Mouse (Mus musculus) heart, adult 2 months (tissue): ENCODE measurements around the gene Dbndd2. TPM values are rescaled to one million over a fixed set of nuclear protein-coding genes. Genes with fewer than 3 reads are reported as not detected.

Experiments used
- DNase-seq, 2 experiments: peaks; one replicate each; pipeline ENCODE4 v3.0.0; 2021
- H3K27ac ChIP-seq: fragments of 200-600 bp; 2 replicates; pipeline ENCODE4 v1.8.1; 2022
- H3K27me3 ChIP-seq: fragments of 200-500 bp; 2 replicates; pipeline ENCODE4 v1.6.1; 2012; ENCODE audit warnings: mild to moderate bottlenecking, low read length, inconsistent platforms, mixed read lengths; ENCODE audit not compliant: control insufficient read depth, insufficient read depth
- H3K36me3 ChIP-seq: fragments of 200-500 bp; 2 replicates; pipeline ENCODE4 v1.6.1; 2012; ENCODE audit warnings: low read length, inconsistent platforms; ENCODE audit not compliant: control insufficient read depth, insufficient read depth
- H3K4me1 ChIP-seq: fragments of 200-500 bp; 2 replicates; pipeline ENCODE4 v1.6.1; 2011; ENCODE audit warnings: low read length; ENCODE audit not compliant: control insufficient read depth, insufficient read depth
- H3K4me3 ChIP-seq: fragments of 200-600 bp; 2 replicates; pipeline ENCODE4 v1.8.1; 2022
- H3K79me2 ChIP-seq: fragments of 200-500 bp; replicated peaks from 2 replicates; pipeline ENCODE4 v1.6.1; 2012; ENCODE audit warnings: mild to moderate bottlenecking, inconsistent platforms, low read length, moderate library complexity, mixed read lengths; ENCODE audit not compliant: control insufficient read depth, insufficient read depth
- H3K9ac ChIP-seq: fragments of 200-500 bp; 2 replicates; pipeline ENCODE4 v1.6.1; 2012; ENCODE audit warnings: low read depth, mild to moderate bottlenecking, control low read depth, inconsistent platforms, low read length, mixed read lengths
- CTCF ChIP-seq: fragments of 200-600 bp; IDR thresholded peaks from 2 replicates; pipeline ENCODE4 v1.8.1; 2022; ENCODE audit warnings: antibody characterized with exemption, mild to moderate bottlenecking, moderate library complexity
- EP300 ChIP-seq: fragments of 200-500 bp; IDR thresholded peaks from 2 replicates; pipeline ENCODE4 v1.6.1; 2011; ENCODE audit warnings: low read depth, low read length, control low read depth; ENCODE audit not compliant: insufficient read depth
- POLR2A ChIP-seq: fragments of 200-500 bp; IDR thresholded peaks from 2 replicates; pipeline ENCODE4 v1.6.1; 2011; ENCODE audit warnings: mild to moderate bottlenecking, low read depth, low read length, control low read depth; ENCODE audit not compliant: insufficient read depth
- WGBS: fragments of 180-500 bp; shearing (Covaris S2); methylation state at CpG from one replicate; pipeline ENCODE4 v1.1.7; 2018; 5-methylcytosine and 5-hydroxymethylcytosine counted together
- intact Hi-C: fragments of 180-260 bp; cut with DNase I; formaldehyde crosslinking; loops from one replicate; pipeline ENCODE4 v1.15.1; 2025
- polyA plus RNA-seq: library from polyadenylated mRNA; depleted of rRNA; stranded (reverse); fragments of >200 nt; gene quantifications from 2 replicates; pipeline ENCODE4 v1.2.3, GENCODE M21; 2012
- total RNA-seq, 2 experiments: library from RNA; stranded (reverse); gene quantifications; 2 replicates each; pipeline ENCODE4 v1.2.3; 2021

The Dbndd2 gene
- total and polyA plus RNA-seq, 3 experiments = 8.0 to 17.9 (median 10.3) TPM

DNA sequence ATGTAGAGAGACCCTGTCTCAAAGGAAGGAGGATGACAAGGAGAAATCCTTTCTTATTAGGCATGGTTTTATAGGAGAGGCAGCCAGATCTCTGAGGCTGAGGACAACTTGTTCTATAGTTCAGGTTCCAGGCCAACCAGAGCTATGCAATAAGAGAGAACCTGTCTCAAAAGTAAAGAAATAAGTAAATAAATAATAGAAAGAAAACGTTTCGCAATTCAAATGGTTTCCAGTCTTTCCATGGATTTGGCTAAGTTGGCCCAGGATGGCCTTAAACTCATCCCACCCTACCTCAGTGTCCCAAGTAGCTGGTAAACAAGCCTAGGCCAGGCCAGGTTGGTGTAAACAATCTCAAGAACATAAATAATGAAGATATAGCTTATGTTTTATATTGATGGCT is 41.2 kb upstream of the Dbndd2 start:
- 86% methylated on average over 2 of the region's 2 CpGs for WGBS
- no peak overlapping the region for H3K4me3 ChIP-seq
- H3K27me3 ChIP-seq = no peaks in the 10 kb centered on the region
- H3K27ac ChIP-seq = no peak overlapping the region
- H3K36me3 ChIP-seq = no peaks in the 10 kb centered on the region
- no peaks in the 10 kb centered on the region for H3K79me2 ChIP-seq
- H3K4me1 ChIP-seq = no peaks in the 10 kb centered on the region; the same call in none of the 2 replicates
- H3K9ac ChIP-seq = no peak overlapping the region
- no peak for DNase-seq
- intact Hi-C loops = no loop called here
- TF ChIP-seq CTCF (no peak), EP300 (no peak), POLR2A (no peak)

DNA sequence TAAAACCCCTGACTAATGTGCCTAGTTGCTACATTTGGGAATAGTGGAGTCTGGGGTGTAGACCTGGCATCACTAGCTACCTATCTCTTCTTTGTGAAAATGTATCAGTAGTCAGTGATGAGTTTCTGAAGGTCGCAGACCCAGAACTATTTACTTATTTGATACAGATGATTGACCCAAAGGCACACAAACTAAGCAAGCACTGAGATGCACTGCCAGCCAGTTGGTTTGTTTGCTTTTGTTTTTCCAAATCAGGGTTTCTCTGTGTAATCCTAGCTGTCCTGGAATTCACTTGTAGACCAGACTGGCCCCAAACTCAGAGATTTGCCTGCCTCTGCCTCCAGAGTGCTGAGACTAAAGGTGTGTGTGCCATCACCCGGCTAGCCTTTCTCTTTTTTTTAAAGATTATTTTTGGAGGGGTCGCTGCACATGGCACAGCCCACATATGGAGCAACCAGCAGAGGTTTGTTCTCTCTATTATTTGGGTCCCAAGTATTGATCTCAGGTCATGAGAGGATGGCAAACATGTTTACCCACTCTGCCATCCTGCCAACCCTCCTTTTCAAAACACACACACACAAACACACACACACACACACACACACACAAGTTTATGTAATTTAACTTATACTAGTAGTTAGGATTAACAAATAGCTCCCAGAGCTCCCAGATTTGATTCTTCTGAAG is 40.4 kb upstream of the Dbndd2 start:
- WGBS = 79% methylated on average over 3 of the region's 3 CpGs
- no peak overlapping the region for H3K9ac ChIP-seq
- no peaks in the 10 kb centered on the region for H3K36me3 ChIP-seq
- H3K27ac ChIP-seq = no peak overlapping the region
- intact Hi-C loops = no loop called here
- no peaks in the 10 kb centered on the region for H3K27me3 ChIP-seq
- DNase-seq = no peak
- H3K4me3 ChIP-seq = no peak overlapping the region
- H3K4me1 ChIP-seq = no peaks in the 10 kb centered on the region; the same call in none of the 2 replicates
- TF ChIP-seq EP300 = no peak
- TF ChIP-seq CTCF = no peak
- TF ChIP-seq POLR2A = no peak
- H3K79me2 ChIP-seq = no peaks in the 10 kb centered on the region

DNA sequence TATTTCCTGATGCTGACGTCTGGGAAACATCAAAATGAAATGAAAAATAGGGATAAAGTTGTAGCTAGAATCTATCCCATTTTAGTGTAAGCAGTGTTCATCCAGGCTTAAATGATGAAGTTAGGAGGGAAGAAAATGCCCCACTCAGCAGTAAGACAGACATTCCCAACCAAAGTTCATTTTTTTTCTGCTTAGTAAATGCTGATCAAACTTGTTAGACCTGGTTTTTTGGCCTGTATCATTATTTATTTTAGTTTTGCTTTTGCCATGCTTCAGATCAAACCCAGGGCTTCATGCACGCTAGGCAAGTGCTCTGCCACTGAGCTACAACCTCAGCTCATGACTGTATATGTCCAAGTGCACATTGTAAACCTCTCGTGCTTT is 39.8 kb upstream of the Dbndd2 start:
- Histone ChIP-seq H3K9ac (no peak overlapping the region), H3K36me3 (no peaks in the 10 kb centered on the region), H3K27ac (no peak overlapping the region), H3K79me2 (no peaks in the 10 kb centered on the region), H3K27me3 (no peaks in the 10 kb centered on the region), H3K4me3 (no peak overlapping the region), H3K4me1 (no peaks in the 10 kb centered on the region; the same call in none of the 2 replicates)
- TF ChIP-seq EP300 = no peak
- no peak for TF ChIP-seq CTCF
- TF ChIP-seq POLR2A = no peak
- intact Hi-C loops = no loop called here
- 84% methylated on average over 3 of the region's 3 CpGs for WGBS
- DNase-seq = no peak

DNA sequence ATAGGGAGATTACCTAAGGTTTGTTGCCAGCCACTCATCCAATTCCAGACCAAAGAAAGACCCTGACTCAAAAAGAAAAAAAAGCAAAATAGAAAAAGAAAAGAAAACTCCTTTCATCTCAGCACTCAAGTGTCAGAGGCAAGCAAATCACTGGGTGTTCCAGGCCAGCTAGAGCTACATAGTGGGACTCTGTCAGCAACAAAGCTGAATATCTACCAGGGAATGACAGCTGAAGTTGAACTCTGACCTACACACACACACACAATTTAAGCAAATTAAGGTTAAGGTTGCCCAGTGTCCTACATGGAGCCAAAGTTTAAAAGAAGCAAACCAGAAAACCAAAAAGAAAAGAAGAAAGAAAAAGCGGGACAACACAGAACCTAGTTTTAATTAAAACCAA is 37.8 kb upstream of the Dbndd2 start:
- H3K9ac ChIP-seq = no peak overlapping the region
- H3K27me3 ChIP-seq = no peaks in the 10 kb centered on the region
- no peak for DNase-seq
- 82% methylated on average over 1 of the region's 1 CpGs for WGBS
- intact Hi-C loops = no loop called here
- no peaks in the 10 kb centered on the region for H3K36me3 ChIP-seq
- no peak for TF ChIP-seq CTCF
- no peak for TF ChIP-seq POLR2A
- no peak for TF ChIP-seq EP300
- H3K79me2 ChIP-seq = no peaks in the 10 kb centered on the region
- no peak overlapping the region for H3K4me3 ChIP-seq
- no peak overlapping the region for H3K27ac ChIP-seq
- peaks cover 2% of the 10 kb centered on the region for H3K4me1 ChIP-seq

DNA sequence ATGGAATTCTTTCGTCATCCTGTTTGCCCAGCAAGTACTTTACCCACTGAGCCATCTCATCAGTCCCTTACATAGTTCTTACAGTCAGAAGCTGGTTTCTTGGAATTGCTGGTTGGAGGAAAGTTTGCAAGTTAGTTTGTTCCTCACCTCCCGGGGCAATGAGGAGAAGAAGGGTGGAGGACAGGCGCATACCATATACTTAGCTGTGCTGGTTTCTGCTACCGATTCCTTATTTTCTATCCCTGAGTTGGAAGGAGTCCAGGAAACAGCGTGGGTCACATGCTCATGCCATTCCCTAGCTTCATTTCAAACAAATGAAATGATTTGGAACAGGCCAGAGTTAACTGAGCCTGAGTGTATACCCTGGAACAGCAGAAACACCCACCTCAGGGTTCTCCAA is 37.0 kb upstream of the Dbndd2 start:
- H3K27ac ChIP-seq = no peak overlapping the region
- H3K27me3 ChIP-seq = no peaks in the 10 kb centered on the region
- H3K36me3 ChIP-seq = no peaks in the 10 kb centered on the region
- H3K79me2 ChIP-seq = no peaks in the 10 kb centered on the region
- H3K4me1 ChIP-seq = peaks cover 2% of the 10 kb centered on the region
- intact Hi-C loops = no loop called here
- no peak overlapping the region for H3K9ac ChIP-seq
- no peak overlapping the region for H3K4me3 ChIP-seq
- TF ChIP-seq CTCF = no peak
- TF ChIP-seq POLR2A = no peak
- TF ChIP-seq EP300 = no peak
- DNase-seq = no peak
- 70% methylated on average over 5 of the region's 5 CpGs for WGBS

DNA sequence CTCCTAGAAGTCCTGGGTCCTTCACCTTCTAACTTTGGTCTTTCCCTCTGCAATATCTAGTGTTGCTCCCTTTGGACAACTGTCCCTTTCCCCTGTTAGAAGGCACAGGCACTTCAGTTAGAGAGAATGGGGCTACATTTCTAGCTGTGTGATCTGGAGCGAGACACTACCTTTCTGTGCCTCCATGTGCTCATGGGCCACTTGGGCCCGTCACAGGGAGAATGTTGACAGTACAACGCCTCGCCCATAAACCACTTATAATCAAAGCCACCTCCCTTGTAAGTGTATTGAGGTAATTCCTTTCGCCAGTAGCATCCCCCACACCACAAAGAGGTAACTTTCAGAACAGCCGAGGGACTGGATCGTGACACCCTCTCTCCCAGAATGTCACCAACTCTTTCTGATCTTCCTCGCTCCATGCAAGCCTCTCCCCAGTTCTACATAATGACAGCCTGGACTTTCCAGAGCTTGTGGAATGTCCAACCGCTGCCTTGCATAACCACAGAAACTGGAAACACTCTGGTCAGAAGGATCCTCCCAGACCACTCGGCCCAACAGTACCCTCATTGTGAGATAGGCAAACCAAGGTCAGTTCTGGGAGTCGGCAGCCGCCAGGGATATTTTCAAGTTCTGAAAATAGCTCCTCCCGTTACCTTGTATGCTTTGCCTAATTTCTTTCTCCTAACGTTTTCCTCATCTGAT is 36.4 kb upstream of the Dbndd2 start:
- no peak overlapping the region for H3K4me3 ChIP-seq

More for the DNA sequence above, 36.4 kb upstream of the Dbndd2 start:
- no peaks in the 10 kb centered on the region for H3K27me3 ChIP-seq
- DNase-seq = no peak
- H3K79me2 ChIP-seq = no peaks in the 10 kb centered on the region
- no peak overlapping the region for H3K9ac ChIP-seq
- intact Hi-C loops = no loop called here
- H3K27ac ChIP-seq = no peak overlapping the region
- H3K36me3 ChIP-seq = no peaks in the 10 kb centered on the region
- TF ChIP-seq EP300 (no peak), CTCF (no peak), POLR2A (no peak)
- H3K4me1 ChIP-seq = peaks cover 6% of the 10 kb centered on the region
- WGBS = 73% methylated on average over 14 of the region's 14 CpGs
